Mouse (Mus musculus) central nervous system, embryonic 11.5 days (tissue): Measurements from ENCODE around the gene Leng8. TPM values are rescaled to one million over a fixed set of nuclear protein-coding genes. Genes with fewer than 3 reads are reported as not detected.

Experiments
- polyA plus RNA-seq: library from polyadenylated mRNA; depleted of rRNA; stranded (reverse); fragments of >200 nt; gene quantifications from 2 replicates; pipeline ENCODE4 v1.2.3, GENCODE M21; 2012; rRNA removed

Leng8 gene
- polyA plus RNA-seq = 193 and 308 TPM in 2 replicates

GRCm38 (mm10) chr7:4136771-4137531 lies at the start of gene Leng8:
TSS of gene Leng8 (plus strand) at chr7:4137039.

DNA sequence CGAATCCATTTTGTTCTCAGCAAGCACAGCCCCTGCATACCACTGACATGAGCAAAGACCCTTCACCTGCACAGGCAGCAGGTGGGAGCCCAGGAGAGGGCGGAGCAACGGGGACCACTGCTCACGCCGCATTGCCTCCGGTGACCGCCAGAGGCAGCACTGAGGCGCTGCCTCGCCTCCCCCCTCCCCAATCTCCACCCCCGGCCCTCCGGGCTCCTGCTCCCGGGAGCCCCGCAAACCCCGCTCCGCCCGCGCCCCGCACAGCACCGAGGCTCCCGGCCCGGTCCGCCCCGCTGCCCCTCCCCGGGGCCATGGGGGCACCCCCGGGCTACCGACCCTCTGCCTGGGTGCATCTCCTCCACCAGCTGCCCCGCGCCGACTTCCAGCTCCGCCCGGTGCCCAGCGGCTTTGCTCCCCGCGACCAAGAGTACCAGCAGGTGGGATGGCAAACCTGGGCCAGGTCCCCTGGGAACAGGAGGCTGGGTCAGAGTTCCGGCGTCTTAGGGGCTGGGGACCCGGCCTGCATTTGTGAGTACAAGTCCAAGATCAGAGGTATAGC lies 17.4 kb upstream of the Leng8 start, which contains the start of gene Ttyh1:
Gene Ttyh1, plus strand, starts transcription at position 65 of the 559 bp plus-strand sequence.

GRCm38 (mm10) chr7:4150059-4150541 lies 13.3 kb downstream of the Leng8 start, which contains the start of gene Leng9:
TSS of gene Leng9 (minus strand) at chr7:4150374.

GRCm38 (mm10) chr7:4164090-4164910 lies 27.5 kb downstream of the Leng8 start, which contains the start of gene Cdc42ep5:
TSS of gene Cdc42ep5 (minus strand) at chr7:4164860.

Other genes starting within 250 kb of the Leng8 start
- gene Gm14548, start 238.9 kb upstream of the Leng8 start, polyA plus RNA-seq = not detected in 2 replicates
- gene Lilra6, start 221.5 kb upstream of the Leng8 start, polyA plus RNA-seq = 0.02 TPM in 1 of 2 replicates, not detected in the other
- gene Lair1, start 73.8 kb upstream of the Leng8 start, polyA plus RNA-seq = 0.92 and 1.3 TPM in 2 replicates
- gene Ttyh1, start 17.6 kb upstream of the Leng8 start, polyA plus RNA-seq = 77.1 and 112 TPM in 2 replicates
- gene Leng9, start 13.3 kb downstream of the Leng8 start, polyA plus RNA-seq = 1.9 and 2.0 TPM in 2 replicates
- 16.1 and 27.1 TPM in 2 replicates for gene Cdc42ep5, start 27.8 kb downstream of the Leng8 start, polyA plus RNA-seq
- not detected in 2 replicates for gene Lilra5, start 100.7 kb downstream of the Leng8 start, polyA plus RNA-seq
- gene Ncr1, start 200.7 kb downstream of the Leng8 start, polyA plus RNA-seq = not detected in 2 replicates